Mouse (Mus musculus): Measurements from ENCODE around the gene Rhox2a.
"Not testable (repeated sequence)": the region's sequence is repeated elsewhere in the genome, so short reads cannot be mapped to it uniquely, and the experiment has no call there.

Rhox2a gene

GRCm38 (mm10) chrX:37244676-37245075 lies at the start of gene Rhox2a:
Gene Rhox2a, plus strand, starts transcription at chrX:37244976.
- H3K4me1 ChIP-seq (replicated peaks; ENCODE audit: low read depth, low read length); H3K9me3 ChIP-seq (ENCODE audit: low read length); H3K4me3 ChIP-seq (replicated peaks; ENCODE audit: low read length); H3K27me3 ChIP-seq (ENCODE audit: insufficient read depth, low read length); H3K36me3 ChIP-seq (ENCODE audit: insufficient read depth, low read length): not testable (repeated sequence)

GRCm38 (mm10) chrX:37198676-37199075 lies 46.1 kb upstream of the Rhox2a start:
- H3K9me3 ChIP-seq (ENCODE audit: low read length) = no peaks in the 10 kb centered on the region
- no peaks in the 10 kb centered on the region for H3K27me3 ChIP-seq (ENCODE audit: insufficient read depth, low read length)
- H3K36me3 ChIP-seq (ENCODE audit: insufficient read depth, low read length) = no peaks in the 10 kb centered on the region
- H3K4me3 ChIP-seq (replicated peaks; ENCODE audit: low read length) = no peak overlapping the region
- H3K4me1 ChIP-seq (replicated peaks; ENCODE audit: low read depth, low read length) = peaks cover 14% of the 10 kb centered on the region
- no peak for TF ChIP-seq POU5F1 (IDR thresholded peaks at IDR 0.05; ENCODE audit: borderline replicate concordance, low read length)
- TF ChIP-seq NANOG (IDR thresholded peaks at IDR 0.05; ENCODE audit: borderline replicate concordance, low read length) = no peak
- TF ChIP-seq CTCF (conservative IDR thresholded peaks at IDR 0.05; ENCODE audit: low read length) = no peak

- no peaks in the 10 kb centered on the region for H3K4me1 ChIP-seq (replicated peaks; ENCODE audit: low read depth, low read length)
Measured at GRCm38 (mm10) chrX:37210941-37211340, 33.8 kb upstream of the Rhox2a start, which contains the start of gene Gm9. Gene Gm9, minus strand, starts transcription at chrX:37211041.

GRCm38 (mm10) chrX:37222158-37222557 lies 22.6 kb upstream of the Rhox2a start, which contains the start of gene Rhox1:
Gene Rhox1, minus strand, starts transcription at chrX:37222258.
- not testable (repeated sequence) for H3K4me3 ChIP-seq (replicated peaks; ENCODE audit: low read length); H3K4me1 ChIP-seq (replicated peaks; ENCODE audit: low read depth, low read length); H3K27me3 ChIP-seq (ENCODE audit: insufficient read depth, low read length); H3K9me3 ChIP-seq (ENCODE audit: low read length); H3K36me3 ChIP-seq (ENCODE audit: insufficient read depth, low read length)

More at GRCm38 (mm10) chrX:37210941-37211340, 33.8 kb upstream of the Rhox2a start, which contains the start of gene Gm9:
- Histone ChIP-seq H3K9me3 (ENCODE audit: low read length) (no peaks in the 10 kb centered on the region), H3K27me3 (ENCODE audit: insufficient read depth, low read length) (peaks cover 17% of the 10 kb centered on the region), H3K36me3 (ENCODE audit: insufficient read depth, low read length) (no peaks in the 10 kb centered on the region), H3K4me3 (replicated peaks; ENCODE audit: low read length) (no peak within 1 kb of the TSS)
- no peak for TF ChIP-seq NANOG (IDR thresholded peaks at IDR 0.05; ENCODE audit: borderline replicate concordance, low read length)
- no peak for TF ChIP-seq CTCF (conservative IDR thresholded peaks at IDR 0.05; ENCODE audit: low read length)
- no peak for TF ChIP-seq POU5F1 (IDR thresholded peaks at IDR 0.05; ENCODE audit: borderline replicate concordance, low read length)

- not testable (repeated sequence) for H3K4me3 ChIP-seq (replicated peaks; ENCODE audit: low read length); H3K27me3 ChIP-seq (ENCODE audit: insufficient read depth, low read length); H3K4me1 ChIP-seq (replicated peaks; ENCODE audit: low read depth, low read length); H3K9me3 ChIP-seq (ENCODE audit: low read length); H3K36me3 ChIP-seq (ENCODE audit: insufficient read depth, low read length)
Measured at GRCm38 (mm10) chrX:37249619-37250018, 4.8 kb downstream of the Rhox2a start, which contains the start of gene Rhox3a. Gene Rhox3a, plus strand, starts transcription at chrX:37249919.

- not testable (repeated sequence) for H3K36me3 ChIP-seq (ENCODE audit: insufficient read depth, low read length); H3K4me3 ChIP-seq (replicated peaks; ENCODE audit: low read length); H3K9me3 ChIP-seq (ENCODE audit: low read length); H3K27me3 ChIP-seq (ENCODE audit: insufficient read depth, low read length); H3K4me1 ChIP-seq (replicated peaks; ENCODE audit: low read depth, low read length)
Measured at GRCm38 (mm10) chrX:37265038-37265437, 20.3 kb downstream of the Rhox2a start, which contains the start of gene Rhox4a. Gene Rhox4a, plus strand, starts transcription at chrX:37265338.
